Mouse (Mus musculus): ENCODE measurements around the gene Tbl1xr1. TPM values are rescaled to one million over a fixed set of nuclear protein-coding genes. Genes with fewer than 3 reads are reported as not detected.

Tbl1xr1 gene
- polyA plus RNA-seq, 1 experiment from 2014 or later, result 6.9 TPM

DNA sequence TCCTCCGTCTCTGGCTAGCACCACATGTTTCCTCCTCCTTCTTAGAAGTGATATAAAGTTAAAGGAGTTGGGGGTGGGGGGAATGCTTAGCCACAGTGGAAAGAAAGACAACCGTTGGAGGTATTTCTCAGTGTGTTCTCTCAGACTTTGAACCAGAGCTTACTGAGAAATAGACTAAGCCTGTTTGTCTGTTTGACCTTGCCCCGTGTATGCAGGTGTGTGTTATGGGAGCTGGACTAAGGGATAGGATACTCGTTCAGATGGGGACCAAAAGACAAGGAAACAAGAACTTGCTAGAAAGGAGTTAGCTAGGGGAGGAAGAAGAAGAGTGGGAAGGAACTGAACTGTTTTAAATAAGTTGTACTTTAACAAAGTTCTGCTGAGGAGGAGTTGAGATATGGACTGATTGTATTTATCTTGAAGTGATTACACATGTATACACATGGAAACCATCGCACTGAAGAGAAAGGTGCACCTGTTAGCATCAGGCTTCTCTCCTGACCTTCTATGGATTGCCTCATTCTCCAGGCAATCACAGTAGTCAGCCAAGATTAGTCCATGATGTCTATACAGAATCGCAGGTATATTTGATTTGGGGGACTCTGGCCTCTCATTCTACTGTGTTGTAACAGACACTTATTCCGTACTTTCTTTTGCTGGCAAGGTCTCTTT, 117.9 kb downstream of the Tbl1xr1 start:
- WGBS (ENCODE audit: insufficient replicate concordance), result 66% methylated on average over 7 of the region's 7 CpGs
- 0 out of 2 replicates have a peak, but pooled peaks cover 3% of the 10 kb centered on the region for H3K36me3 ChIP-seq (ENCODE audit: control insufficient read depth, insufficient read depth)
- no peaks in the 10 kb centered on the region for H3K27me3 ChIP-seq (ENCODE audit: control insufficient read depth, insufficient read depth, low read depth, low read length)

DNA sequence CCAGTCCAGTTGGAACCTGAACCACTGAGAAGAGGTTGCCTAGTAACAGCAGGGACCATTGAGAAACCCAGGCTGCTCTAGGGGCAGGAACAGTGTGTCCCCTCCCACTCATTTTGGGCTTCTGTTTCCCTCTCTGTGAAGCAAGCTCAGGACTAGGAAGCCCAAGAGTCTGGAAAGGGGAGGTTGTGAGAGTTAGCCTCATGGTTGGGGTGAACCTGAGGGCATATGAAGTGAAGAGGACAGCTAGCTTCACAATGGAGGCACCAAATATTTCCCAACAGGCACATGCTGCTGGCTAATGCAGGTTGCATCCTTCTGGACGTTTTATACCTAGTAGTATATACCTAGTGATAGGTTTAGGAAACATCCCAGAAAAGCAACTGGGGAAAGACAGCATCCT, 122.3 kb downstream of the Tbl1xr1 start:
- Histone ChIP-seq H3K27ac (ENCODE audit: low read length) (no peak overlapping the region), H3K36me3 (ENCODE audit: control insufficient read depth, insufficient read depth) (peaks cover 17% of the 10 kb centered on the region)
- ATAC-seq (ENCODE audit: low read depth), result no peak

More for the DNA sequence above, 117.9 kb downstream of the Tbl1xr1 start:
- Histone ChIP-seq H3K9ac (ENCODE audit: low read depth, low read length) (no peak overlapping the region), H3K27ac (ENCODE audit: low read length) (no peak overlapping the region), H3K4me3 (ENCODE audit: low read depth, low read length) (no peak overlapping the region), H3K4me1 (ENCODE audit: control insufficient read depth, low read depth, low read length) (no peaks in the 10 kb centered on the region), H3K9me3 (replicated peaks; ENCODE audit: control insufficient read depth, low read length) (no peaks in the 10 kb centered on the region), H3K4me2 (ENCODE audit: low read depth, low read length) (no peak overlapping the region)
- no peak for ATAC-seq (ENCODE audit: low read depth)

DNA sequence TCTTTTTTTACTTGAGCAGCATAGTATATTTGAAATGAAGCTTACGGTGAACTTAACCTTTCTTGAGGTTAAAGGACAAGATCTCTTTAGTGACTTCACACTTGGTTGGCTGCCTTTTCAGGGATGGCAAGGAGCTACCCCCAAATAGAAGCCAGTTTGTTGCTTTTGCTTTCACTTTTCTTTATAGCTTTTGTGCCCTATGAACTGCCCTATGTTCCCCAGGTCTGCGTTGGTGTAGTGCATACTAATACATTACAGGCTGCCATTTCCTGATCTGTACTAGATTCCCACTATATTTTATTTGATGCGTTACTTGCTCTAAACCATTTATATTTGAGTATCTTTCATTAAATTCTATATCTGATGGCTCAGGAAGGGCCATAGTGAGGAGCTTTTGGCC, 127.7 kb downstream of the Tbl1xr1 start:
- H3K9me3 ChIP-seq (replicated peaks; ENCODE audit: control insufficient read depth, low read length), result no peaks in the 10 kb centered on the region
- 75% methylated on average over 3 of the region's 3 CpGs for WGBS (ENCODE audit: insufficient replicate concordance)
- H3K9ac ChIP-seq (ENCODE audit: low read depth, low read length), result no peak overlapping the region
- no peak overlapping the region for H3K4me2 ChIP-seq (ENCODE audit: low read depth, low read length)
- H3K36me3 ChIP-seq (ENCODE audit: control insufficient read depth, insufficient read depth), result peaks cover 17% of the 10 kb centered on the region
- H3K27ac ChIP-seq (ENCODE audit: low read length), result no peak overlapping the region
- no peak for ATAC-seq (ENCODE audit: low read depth)
- no peaks in the 10 kb centered on the region for H3K27me3 ChIP-seq (ENCODE audit: control insufficient read depth, insufficient read depth, low read depth, low read length)
- no peak overlapping the region for H3K4me3 ChIP-seq (ENCODE audit: low read depth, low read length)
- no peaks in the 10 kb centered on the region for H3K4me1 ChIP-seq (ENCODE audit: control insufficient read depth, low read depth, low read length)

More for the DNA sequence above, 122.3 kb downstream of the Tbl1xr1 start:
- no peak overlapping the region for H3K4me3 ChIP-seq (ENCODE audit: low read depth, low read length)
- 54% methylated on average over 1 of the region's 1 CpGs for WGBS (ENCODE audit: insufficient replicate concordance)
- H3K27me3 ChIP-seq (ENCODE audit: control insufficient read depth, insufficient read depth, low read depth, low read length), result no peaks in the 10 kb centered on the region
- H3K4me1 ChIP-seq (ENCODE audit: control insufficient read depth, low read depth, low read length), result no peaks in the 10 kb centered on the region
- H3K4me2 ChIP-seq (ENCODE audit: low read depth, low read length), result no peak overlapping the region
- no peaks in the 10 kb centered on the region for H3K9me3 ChIP-seq (replicated peaks; ENCODE audit: control insufficient read depth, low read length)
- H3K9ac ChIP-seq (ENCODE audit: low read depth, low read length), result no peak overlapping the region

DNA sequence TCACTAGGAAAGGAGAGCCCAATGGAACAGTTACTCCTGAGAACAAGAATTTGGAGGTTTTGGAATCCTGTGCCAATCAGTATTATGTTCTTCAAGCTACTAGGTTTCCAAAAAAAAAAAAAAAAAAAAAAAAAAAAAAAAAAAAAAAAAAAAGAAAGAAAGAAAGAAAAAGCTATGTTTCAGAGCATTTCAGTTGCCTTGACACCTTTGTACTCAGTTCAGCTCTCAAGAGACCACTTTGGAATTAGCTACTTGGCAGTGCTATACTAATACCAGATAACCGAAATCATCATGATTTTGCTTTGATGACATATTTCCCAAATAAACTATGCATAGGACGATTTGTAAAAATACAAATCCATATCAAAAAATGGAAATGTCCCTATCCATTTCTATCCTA, 145.1 kb downstream of the Tbl1xr1 start:
- ATAC-seq (ENCODE audit: low read depth), result no peak
- Histone ChIP-seq H3K4me3 (ENCODE audit: low read depth, low read length) (no peak overlapping the region), H3K27me3 (ENCODE audit: control insufficient read depth, insufficient read depth, low read depth, low read length) (no peaks in the 10 kb centered on the region), H3K27ac (ENCODE audit: low read length) (no peak overlapping the region), H3K36me3 (ENCODE audit: control insufficient read depth, insufficient read depth) (no peaks in the 10 kb centered on the region), H3K4me1 (ENCODE audit: control insufficient read depth, low read depth, low read length) (no peaks in the 10 kb centered on the region), H3K9me3 (replicated peaks; ENCODE audit: control insufficient read depth, low read length) (no peaks in the 10 kb centered on the region), H3K9ac (ENCODE audit: low read depth, low read length) (no peak overlapping the region), H3K4me2 (ENCODE audit: low read depth, low read length) (no peak overlapping the region)
- 60% methylated on average over 2 of the region's 2 CpGs for WGBS (ENCODE audit: insufficient replicate concordance)

DNA sequence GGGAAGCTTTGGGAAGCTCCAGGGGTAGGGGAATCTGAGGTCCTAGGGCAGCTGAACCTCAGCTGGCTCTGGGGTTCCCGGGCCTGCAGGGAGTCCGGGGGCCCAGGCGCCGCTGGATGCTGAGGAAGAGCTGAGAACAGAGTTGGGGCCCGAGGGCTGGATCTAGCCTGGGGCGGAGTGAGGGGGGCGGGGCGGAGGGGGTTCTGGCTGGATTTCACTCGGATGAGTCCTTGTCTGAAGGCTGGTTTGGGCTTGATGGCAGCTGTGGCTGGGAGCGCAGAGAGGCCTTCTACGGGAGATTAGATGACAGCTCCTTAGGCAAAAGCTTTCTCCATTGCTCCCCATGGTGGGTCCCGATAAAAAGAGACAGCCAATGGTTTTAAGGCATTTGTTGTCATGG, 145.9 kb downstream of the Tbl1xr1 start:
- no peak for ATAC-seq (ENCODE audit: low read depth)
- 47% methylated on average over 12 of the region's 12 CpGs for WGBS (ENCODE audit: insufficient replicate concordance)

GRCm38 (mm10) chr3:22223023-22223422, 146.6 kb downstream of the Tbl1xr1 start:
- H3K4me2 ChIP-seq (ENCODE audit: low read depth, low read length), result no peak overlapping the region
- H3K9me3 ChIP-seq (replicated peaks; ENCODE audit: control insufficient read depth, low read length), result no peaks in the 10 kb centered on the region
- H3K4me1 ChIP-seq (ENCODE audit: control insufficient read depth, low read depth, low read length), result no peaks in the 10 kb centered on the region
- no peak overlapping the region for H3K4me3 ChIP-seq (ENCODE audit: low read depth, low read length)
- no peak overlapping the region for H3K27ac ChIP-seq (ENCODE audit: low read length)
- ATAC-seq (ENCODE audit: low read depth), result no peak
- H3K9ac ChIP-seq (ENCODE audit: low read depth, low read length), result no peak overlapping the region
- no peaks in the 10 kb centered on the region for H3K27me3 ChIP-seq (ENCODE audit: control insufficient read depth, insufficient read depth, low read depth, low read length)
- H3K36me3 ChIP-seq (ENCODE audit: control insufficient read depth, insufficient read depth), result no peaks in the 10 kb centered on the region
- 76% methylated on average over 5 of the region's 5 CpGs for WGBS (ENCODE audit: insufficient replicate concordance)

More for the DNA sequence above, 145.9 kb downstream of the Tbl1xr1 start:
- Histone ChIP-seq H3K9ac (ENCODE audit: low read depth, low read length) (no peak overlapping the region), H3K9me3 (replicated peaks; ENCODE audit: control insufficient read depth, low read length) (no peaks in the 10 kb centered on the region), H3K27ac (ENCODE audit: low read length) (no peak overlapping the region), H3K4me2 (ENCODE audit: low read depth, low read length) (no peak overlapping the region), H3K4me1 (ENCODE audit: control insufficient read depth, low read depth, low read length) (no peaks in the 10 kb centered on the region), H3K27me3 (ENCODE audit: control insufficient read depth, insufficient read depth, low read depth, low read length) (no peaks in the 10 kb centered on the region), H3K4me3 (ENCODE audit: low read depth, low read length) (no peak overlapping the region), H3K36me3 (ENCODE audit: control insufficient read depth, insufficient read depth) (no peaks in the 10 kb centered on the region)

DNA sequence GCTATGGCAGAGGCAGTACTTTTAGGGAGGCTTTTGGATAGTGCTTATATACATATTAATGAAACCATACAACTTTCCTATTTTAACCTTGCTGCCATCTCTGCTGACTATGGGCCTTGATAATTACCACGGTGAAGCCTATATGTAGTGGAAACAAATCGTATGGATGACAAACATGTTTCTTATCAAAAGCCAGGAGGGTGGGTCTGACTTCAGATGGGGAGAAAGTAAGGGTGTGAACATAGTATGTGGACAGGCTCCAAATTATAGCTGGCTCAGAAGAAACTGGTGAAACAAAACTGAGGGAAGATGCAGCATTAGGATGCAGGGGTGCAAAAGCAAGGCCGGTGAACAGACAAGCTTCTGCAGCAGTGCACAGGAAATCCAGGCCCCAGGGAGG, 151.6 kb downstream of the Tbl1xr1 start:
- Histone ChIP-seq H3K4me2 (ENCODE audit: low read depth, low read length) (no peak overlapping the region), H3K9me3 (replicated peaks; ENCODE audit: control insufficient read depth, low read length) (no peaks in the 10 kb centered on the region), H3K27me3 (ENCODE audit: control insufficient read depth, insufficient read depth, low read depth, low read length) (no peaks in the 10 kb centered on the region), H3K36me3 (ENCODE audit: control insufficient read depth, insufficient read depth) (no peaks in the 10 kb centered on the region), H3K27ac (ENCODE audit: low read length) (no peak overlapping the region), H3K9ac (ENCODE audit: low read depth, low read length) (no peak overlapping the region), H3K4me3 (ENCODE audit: low read depth, low read length) (no peak overlapping the region), H3K4me1 (ENCODE audit: control insufficient read depth, low read depth, low read length) (no peaks in the 10 kb centered on the region)
- no peak for ATAC-seq (ENCODE audit: low read depth)
- 40% methylated on average over 3 of the region's 3 CpGs for whole genome bisulfite sequencing (ENCODE audit: insufficient replicate concordance)

GRCm38 (mm10) chr3:22230635-22231034, 154.2 kb downstream of the Tbl1xr1 start:
- WGBS (ENCODE audit: insufficient replicate concordance), result 38% methylated on average over 3 of the region's 3 CpGs
- no peaks in the 10 kb centered on the region for H3K4me1 ChIP-seq (ENCODE audit: control insufficient read depth, low read depth, low read length)
- H3K4me3 ChIP-seq (ENCODE audit: low read depth, low read length), result no peak overlapping the region
- H3K27ac ChIP-seq (ENCODE audit: low read length), result no peak overlapping the region
- H3K36me3 ChIP-seq (ENCODE audit: control insufficient read depth, insufficient read depth), result no peaks in the 10 kb centered on the region
- no peaks in the 10 kb centered on the region for H3K9me3 ChIP-seq (replicated peaks; ENCODE audit: control insufficient read depth, low read length)
- ATAC-seq (ENCODE audit: low read depth), result no peak
- H3K4me2 ChIP-seq (ENCODE audit: low read depth, low read length), result no peak overlapping the region
- H3K9ac ChIP-seq (ENCODE audit: low read depth, low read length), result no peak overlapping the region
- H3K27me3 ChIP-seq (ENCODE audit: control insufficient read depth, insufficient read depth, low read depth, low read length), result no peaks in the 10 kb centered on the region

DNA sequence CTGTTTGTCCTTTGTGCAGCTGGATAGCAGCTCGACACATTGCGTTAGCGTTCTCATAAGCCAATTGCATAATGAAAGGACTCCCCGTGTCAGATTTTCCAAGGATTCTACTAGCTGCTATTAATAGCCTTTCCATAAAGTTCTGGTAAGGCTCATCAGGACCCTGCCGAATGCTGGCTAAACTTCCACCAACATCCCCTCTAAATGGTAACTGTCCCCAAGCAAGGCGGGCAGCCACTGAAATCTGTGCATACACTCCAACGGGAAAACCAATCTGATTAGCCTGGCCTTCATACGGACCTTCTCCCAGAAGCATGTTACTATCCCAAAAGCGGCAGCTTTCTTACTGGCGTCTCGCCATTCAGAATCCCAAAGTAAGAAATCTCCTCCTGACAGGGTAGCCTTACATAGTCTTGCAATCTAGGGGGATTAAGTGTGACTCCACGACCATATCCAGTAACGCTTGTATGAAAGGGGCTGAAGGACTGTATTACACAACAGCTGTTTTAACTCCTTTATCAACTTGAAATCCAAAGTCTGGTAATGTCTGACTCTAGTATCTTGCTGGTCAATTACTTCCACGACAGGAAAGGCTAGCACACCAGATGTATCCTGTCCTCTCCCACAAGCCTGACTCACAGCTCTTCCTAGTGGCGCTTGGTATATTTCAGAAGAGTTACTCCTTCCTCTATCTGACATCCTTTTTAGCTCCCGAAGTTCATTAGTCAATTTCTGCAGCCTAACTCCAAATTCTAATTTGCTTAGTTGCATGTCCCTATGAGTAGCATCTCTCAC, 161.9 kb downstream of the Tbl1xr1 start:
- Histone ChIP-seq H3K36me3 (ENCODE audit: control insufficient read depth, insufficient read depth) (no peaks in the 10 kb centered on the region), H3K4me2 (ENCODE audit: low read depth, low read length) (no peak overlapping the region), H3K27ac (ENCODE audit: low read length) (no peak overlapping the region), H3K27me3 (ENCODE audit: control insufficient read depth, insufficient read depth, low read depth, low read length) (no peaks in the 10 kb centered on the region), H3K4me1 (ENCODE audit: control insufficient read depth, low read depth, low read length) (no peaks in the 10 kb centered on the region), H3K9ac (ENCODE audit: low read depth, low read length) (no peak overlapping the region), H3K4me3 (ENCODE audit: low read depth, low read length) (no peak overlapping the region), H3K9me3 (replicated peaks; ENCODE audit: control insufficient read depth, low read length) (no peaks in the 10 kb centered on the region)
- 61% methylated on average over 16 of the region's 16 CpGs for WGBS (ENCODE audit: insufficient replicate concordance)
- no peak for ATAC-seq (ENCODE audit: low read depth)
